Mouse (Mus musculus) intestine, postnatal 0 days (tissue): ENCODE measurements at regions not wholly inside any gene's neighbourhood (a gene's known extent, or its start where the extent isn't known, plus 50 kb on each side); places are given as distances from the start of the nearest gene placed in this dataset.

Experiments used
- ATAC-seq: fragments of 200-750 bp; cut with Nextera tagmentation; 2 replicates; pipeline ENCODE4 v1.8.0; 2017; ENCODE audit warnings: mild to moderate bottlenecking, moderate TSS enrichment, moderate library complexity
- H3K27ac ChIP-seq: fragments of 300-500 bp; sonication (generic); 2 replicates; pipeline ENCODE4 v1.5.1; 2014; ENCODE audit warnings: mild to moderate bottlenecking, low read depth, low read length, moderate library complexity
- H3K27me3 ChIP-seq: fragments of 300-500 bp; sonication (generic); replicated peaks from 2 replicates; pipeline ENCODE4 v1.6.1; 2014; ENCODE audit warnings: low read length, mixed read lengths; ENCODE audit not compliant: control insufficient read depth, insufficient read depth
- H3K36me3 ChIP-seq: fragments of 300-500 bp; sonication (generic); 2 replicates; pipeline ENCODE4 v1.6.1; 2014; ENCODE audit warnings: mild to moderate bottlenecking, moderate library complexity; ENCODE audit not compliant: control insufficient read depth, insufficient read depth
- H3K4me1 ChIP-seq: fragments of 300-500 bp; sonication (generic); replicated peaks from 2 replicates; pipeline ENCODE4 v1.6.1; 2014; ENCODE audit warnings: antibody characterized with exemption, low read length, mixed read lengths; ENCODE audit not compliant: control insufficient read depth, insufficient read depth
- H3K4me2 ChIP-seq: fragments of 300-500 bp; sonication (generic); replicated peaks from 2 replicates; pipeline ENCODE4 v1.6.1; 2014; ENCODE audit warnings: low read depth, mild to moderate bottlenecking, moderate library complexity
- H3K4me3 ChIP-seq: fragments of 300-500 bp; sonication (generic); 2 replicates; pipeline ENCODE4 v1.5.1; 2014; ENCODE audit warnings: low read depth, low read length
- H3K9ac ChIP-seq: fragments of 300-500 bp; sonication (generic); 2 replicates; pipeline ENCODE4 v1.6.1; 2014; ENCODE audit warnings: mild to moderate bottlenecking, low read depth, low read length
- H3K9me3 ChIP-seq: fragments of 300-500 bp; sonication (generic); 2 replicates; pipeline ENCODE4 v1.6.1; 2016; ENCODE audit warnings: mixed run types; ENCODE audit not compliant: control insufficient read depth
- CTCF ChIP-seq: sonication (generic); IDR thresholded peaks from 2 replicates; pipeline ENCODE4 v1.5.1; 2016; ENCODE audit warnings: low read depth, mild to moderate bottlenecking, control low read depth, antibody characterized with exemption, moderate library complexity
- WGBS: fragments of 180-500 bp; shearing (Covaris S2); extraction: QIAGEN DNeasy Blood & Tissue Kit; methylation state at CpG from one replicate; pipeline ENCODE4 v1.1.7; 2014; 5-methylcytosine and 5-hydroxymethylcytosine counted together

GRCm38 (mm10) chr2:179145726-179146125, 296.5 kb upstream of the Cdh4 start:
- H3K9ac ChIP-seq, result no peak overlapping the region
- H3K27ac ChIP-seq, result no peak overlapping the region
- H3K4me2 ChIP-seq, result no peak overlapping the region
- no peaks in the 10 kb centered on the region for H3K4me1 ChIP-seq
- ATAC-seq, result no peak
- H3K36me3 ChIP-seq, result no peaks in the 10 kb centered on the region
- no peaks in the 10 kb centered on the region for H3K9me3 ChIP-seq
- no peak overlapping the region for H3K4me3 ChIP-seq
- H3K27me3 ChIP-seq, result no peaks in the 10 kb centered on the region
- 51% methylated on average over 2 of the region's 2 CpGs for WGBS
- TF ChIP-seq CTCF, result no peak

- no peak for ATAC-seq
- Histone ChIP-seq H3K4me2 (no peak overlapping the region), H3K36me3 (no peaks in the 10 kb centered on the region), H3K4me3 (no peak overlapping the region), H3K9me3 (no peaks in the 10 kb centered on the region), H3K27ac (no peak overlapping the region), H3K4me1 (no peaks in the 10 kb centered on the region), H3K27me3 (no peaks in the 10 kb centered on the region), H3K9ac (no peak overlapping the region)
- WGBS, result 54% methylated on average over 4 of the region's 4 CpGs
- no peak for TF ChIP-seq CTCF
These were observed 296.0 kb upstream of the Cdh4 start for GRCm38 (mm10) chr2:179146274-179146673.

- Histone ChIP-seq H3K4me2 (no peak overlapping the region), H3K4me3 (no peak overlapping the region), H3K27me3 (no peaks in the 10 kb centered on the region), H3K4me1 (no peaks in the 10 kb centered on the region), H3K9ac (no peak overlapping the region), H3K27ac (no peak overlapping the region), H3K9me3 (no peaks in the 10 kb centered on the region), H3K36me3 (no peaks in the 10 kb centered on the region)
- TF ChIP-seq CTCF, result no peak
- ATAC-seq, result no peak
- 50% methylated on average over 5 of the region's 5 CpGs for WGBS
These were observed 294.0 kb upstream of the Cdh4 start for GRCm38 (mm10) chr2:179148194-179148593.

GRCm38 (mm10) chr2:179148667-179149066, 293.6 kb upstream of the Cdh4 start:
- H3K4me3 ChIP-seq, result no peak overlapping the region
- no peak overlapping the region for H3K4me2 ChIP-seq
- no peaks in the 10 kb centered on the region for H3K36me3 ChIP-seq
- TF ChIP-seq CTCF, result no peak
- H3K27ac ChIP-seq, result no peak overlapping the region
- 59% methylated on average over 4 of the region's 4 CpGs for WGBS
- no peak overlapping the region for H3K9ac ChIP-seq
- H3K4me1 ChIP-seq, result no peaks in the 10 kb centered on the region
- no peak for ATAC-seq
- H3K9me3 ChIP-seq, result no peaks in the 10 kb centered on the region
- H3K27me3 ChIP-seq, result no peaks in the 10 kb centered on the region

GRCm38 (mm10) chr2:179158881-179159280, 283.4 kb upstream of the Cdh4 start:
- H3K4me2 ChIP-seq, result no peak overlapping the region

GRCm38 (mm10) chr2:179163116-179163515, 279.1 kb upstream of the Cdh4 start:
- H3K4me1 ChIP-seq, result no peaks in the 10 kb centered on the region
- no peak overlapping the region for H3K4me2 ChIP-seq
- no peak for ATAC-seq
- WGBS, result 85% methylated on average over 5 of the region's 5 CpGs
- no peak overlapping the region for H3K9ac ChIP-seq
- no peaks in the 10 kb centered on the region for H3K36me3 ChIP-seq
- H3K27me3 ChIP-seq, result no peaks in the 10 kb centered on the region
- no peak overlapping the region for H3K27ac ChIP-seq
- H3K4me3 ChIP-seq, result no peak overlapping the region
- no peak for TF ChIP-seq CTCF
- H3K9me3 ChIP-seq, result no peaks in the 10 kb centered on the region

More at GRCm38 (mm10) chr2:179158881-179159280, 283.4 kb upstream of the Cdh4 start:
- whole genome bisulfite sequencing, result 89% methylated on average over 9 of the region's 9 CpGs
- no peak overlapping the region for H3K4me3 ChIP-seq
- H3K27ac ChIP-seq, result no peak overlapping the region
- no peak for ATAC-seq
- no peaks in the 10 kb centered on the region for H3K4me1 ChIP-seq
- H3K36me3 ChIP-seq, result no peaks in the 10 kb centered on the region
- no peaks in the 10 kb centered on the region for H3K27me3 ChIP-seq
- no peaks in the 10 kb centered on the region for H3K9me3 ChIP-seq
- no peak for TF ChIP-seq CTCF
- no peak overlapping the region for H3K9ac ChIP-seq

GRCm38 (mm10) chr2:179170157-179170556, 272.1 kb upstream of the Cdh4 start:
- Histone ChIP-seq H3K4me3 (no peak overlapping the region), H3K4me2 (no peak overlapping the region), H3K27ac (no peak overlapping the region), H3K4me1 (no peaks in the 10 kb centered on the region), H3K9ac (no peak overlapping the region), H3K9me3 (no peaks in the 10 kb centered on the region), H3K36me3 (no peaks in the 10 kb centered on the region), H3K27me3 (no peaks in the 10 kb centered on the region)
- peak; percentile 82 for ATAC-seq
- 15% methylated on average over 6 of the region's 6 CpGs for WGBS
- TF ChIP-seq CTCF, result no peak
